Mouse (Mus musculus): ENCODE measurements at regions not wholly inside any gene's neighbourhood (a gene's known extent, or its start where the extent isn't known, plus 50 kb on each side); places are given as distances from the start of the nearest gene placed in this dataset.

- no peaks in the 10 kb centered on the region for H3K9me3 ChIP-seq (ENCODE audit: low read length)
- no peak overlapping the region for H3K9ac ChIP-seq (replicated peaks; ENCODE audit: low read length)
- no peak overlapping the region for H3K4me3 ChIP-seq (ENCODE audit: low read length)
- ATAC-seq (no peak), DNase-seq (ENCODE audit: low spot score) (no peak)
- TF ChIP-seq CTCF (IDR thresholded peaks at IDR 0.05; ENCODE audit: low read depth), result no peak
- WGBS, result 42% methylated on average over 4 of the region's 4 CpGs
- H3K27me3 ChIP-seq (ENCODE audit: insufficient read depth, low read length), result no peaks in the 10 kb centered on the region
- H3K36me3 ChIP-seq (ENCODE audit: insufficient read depth, low read length), result no peaks in the 10 kb centered on the region
- no peak overlapping the region for H3K27ac ChIP-seq
- no peaks in the 10 kb centered on the region for H3K4me1 ChIP-seq (ENCODE audit: insufficient read depth, low read length)
- no peak overlapping the region for H3K4me2 ChIP-seq (ENCODE audit: low read depth, low read length)
These were observed 456.7 kb downstream of the Elavl2 start for GRCm38 (mm10) chr4:90943687-90944385.

- no peaks in the 10 kb centered on the region for H3K9me3 ChIP-seq (ENCODE audit: low read length)
- no peaks in the 10 kb centered on the region for H3K27me3 ChIP-seq (ENCODE audit: insufficient read depth, low read length)
- H3K27ac ChIP-seq, result no peak overlapping the region
- H3K4me1 ChIP-seq (ENCODE audit: insufficient read depth, low read length), result no peaks in the 10 kb centered on the region
- H3K4me2 ChIP-seq (ENCODE audit: low read depth, low read length), result no peak overlapping the region
- 56% methylated on average over 6 of the region's 6 CpGs for WGBS
- H3K9ac ChIP-seq (replicated peaks; ENCODE audit: low read length), result no peak overlapping the region
- DNase-seq (ENCODE audit: low spot score), result peak; percentile 82
- peak; percentile 91 for ATAC-seq
- no peak for TF ChIP-seq CTCF (IDR thresholded peaks at IDR 0.05; ENCODE audit: low read depth)
- H3K4me3 ChIP-seq (ENCODE audit: low read length), result no peak overlapping the region
- no peaks in the 10 kb centered on the region for H3K36me3 ChIP-seq (ENCODE audit: insufficient read depth, low read length)
These were observed 483.1 kb downstream of the Elavl2 start for GRCm38 (mm10) chr4:90917312-90918107.

GRCm38 (mm10) chr4:90906311-90906710 is 494.3 kb downstream of the Elavl2 start:
- no peak overlapping the region for H3K4me3 ChIP-seq (ENCODE audit: low read length)
- H3K9ac ChIP-seq (replicated peaks; ENCODE audit: low read length), result no peak overlapping the region
- no peaks in the 10 kb centered on the region for H3K4me1 ChIP-seq (ENCODE audit: insufficient read depth, low read length)
- no peak overlapping the region for H3K4me2 ChIP-seq (ENCODE audit: low read depth, low read length)
- ATAC-seq, result peak; percentile 10; the same call in 1 of the 2 replicates
- no peak overlapping the region for H3K27ac ChIP-seq
- TF ChIP-seq CTCF (IDR thresholded peaks at IDR 0.05; ENCODE audit: low read depth), result no peak
- no peaks in the 10 kb centered on the region for H3K36me3 ChIP-seq (ENCODE audit: insufficient read depth, low read length)
- peak; percentile 12 for DNase-seq (ENCODE audit: low spot score)
- no peaks in the 10 kb centered on the region for H3K27me3 ChIP-seq (ENCODE audit: insufficient read depth, low read length)
- 75% methylated on average over 1 of the region's 1 CpGs for WGBS
- H3K9me3 ChIP-seq (ENCODE audit: low read length), result no peaks in the 10 kb centered on the region

- ATAC-seq, result no peak
- Histone ChIP-seq H3K27me3 (ENCODE audit: insufficient read depth, low read length) (no peaks in the 10 kb centered on the region), H3K9me3 (ENCODE audit: low read length) (no peaks in the 10 kb centered on the region), H3K4me2 (ENCODE audit: low read depth, low read length) (no peak overlapping the region), H3K4me3 (ENCODE audit: low read length) (no peak overlapping the region), H3K9ac (replicated peaks; ENCODE audit: low read length) (no peak overlapping the region), H3K36me3 (ENCODE audit: insufficient read depth, low read length) (no peaks in the 10 kb centered on the region), H3K4me1 (ENCODE audit: insufficient read depth, low read length) (no peaks in the 10 kb centered on the region), H3K27ac (no peak overlapping the region)
- DNase-seq (ENCODE audit: low spot score), result no peak
- 53% methylated on average over 7 of the region's 7 CpGs for WGBS
- no peak for TF ChIP-seq CTCF (IDR thresholded peaks at IDR 0.05; ENCODE audit: low read depth)
These were observed 532.4 kb downstream of the Elavl2 start for GRCm38 (mm10) chr4:90868209-90868608.

- H3K27ac ChIP-seq, result no peak overlapping the region
- no peaks in the 10 kb centered on the region for H3K27me3 ChIP-seq (ENCODE audit: insufficient read depth, low read length)
- peak; percentile 60 for DNase-seq (ENCODE audit: low spot score)
- H3K9me3 ChIP-seq (ENCODE audit: low read length), result no peaks in the 10 kb centered on the region
- H3K4me3 ChIP-seq (ENCODE audit: low read length), result no peak overlapping the region
- H3K4me1 ChIP-seq (ENCODE audit: insufficient read depth, low read length), result no peaks in the 10 kb centered on the region
- peak; percentile 61 for TF ChIP-seq CTCF (IDR thresholded peaks at IDR 0.05; ENCODE audit: low read depth)
- no peaks in the 10 kb centered on the region for H3K36me3 ChIP-seq (ENCODE audit: insufficient read depth, low read length)
- no peak overlapping the region for H3K4me2 ChIP-seq (ENCODE audit: low read depth, low read length)
- no peak for ATAC-seq
- no peak overlapping the region for H3K9ac ChIP-seq (replicated peaks; ENCODE audit: low read length)
- 45% methylated on average over 2 of the region's 2 CpGs for WGBS
These were observed 539.7 kb downstream of the Elavl2 start for GRCm38 (mm10) chr4:90860854-90861253.

GRCm38 (mm10) chr4:90839804-90840203 is 560.8 kb downstream of the Elavl2 start:
- no peak overlapping the region for H3K4me2 ChIP-seq (ENCODE audit: low read depth, low read length)
- H3K9ac ChIP-seq (replicated peaks; ENCODE audit: low read length), result no peak overlapping the region
- H3K27me3 ChIP-seq (ENCODE audit: insufficient read depth, low read length), result no peaks in the 10 kb centered on the region
- TF ChIP-seq CTCF (IDR thresholded peaks at IDR 0.05; ENCODE audit: low read depth), result no peak
- DNase-seq (ENCODE audit: low spot score), result no peak
- no peaks in the 10 kb centered on the region for H3K4me1 ChIP-seq (ENCODE audit: insufficient read depth, low read length)
- H3K36me3 ChIP-seq (ENCODE audit: insufficient read depth, low read length), result no peaks in the 10 kb centered on the region
- H3K4me3 ChIP-seq (ENCODE audit: low read length), result no peak overlapping the region
- 18% methylated on average over 3 of the region's 3 CpGs for WGBS
- H3K9me3 ChIP-seq (ENCODE audit: low read length), result no peaks in the 10 kb centered on the region
- no peak for ATAC-seq
- H3K27ac ChIP-seq, result no peak overlapping the region

GRCm38 (mm10) chr4:90799078-90799477 is 580.5 kb downstream of the Zfp352 start:
- no peak for ATAC-seq
- no peaks in the 10 kb centered on the region for H3K4me1 ChIP-seq (ENCODE audit: insufficient read depth, low read length)
- no peak overlapping the region for H3K27ac ChIP-seq
- H3K36me3 ChIP-seq (ENCODE audit: insufficient read depth, low read length), result no peaks in the 10 kb centered on the region
- peak; percentile 28 for TF ChIP-seq CTCF (IDR thresholded peaks at IDR 0.05; ENCODE audit: low read depth)
- H3K9me3 ChIP-seq (ENCODE audit: low read length), result no peaks in the 10 kb centered on the region
- no peak overlapping the region for H3K4me2 ChIP-seq (ENCODE audit: low read depth, low read length)
- no peak overlapping the region for H3K9ac ChIP-seq (replicated peaks; ENCODE audit: low read length)
- no peaks in the 10 kb centered on the region for H3K27me3 ChIP-seq (ENCODE audit: insufficient read depth, low read length)
- WGBS, result 64% methylated on average over 1 of the region's 1 CpGs
- no peak overlapping the region for H3K4me3 ChIP-seq (ENCODE audit: low read length)
- peak; percentile 18 for DNase-seq (ENCODE audit: low spot score)
